Mouse (Mus musculus) sigmoid colon, adult 10 weeks (tissue): ENCODE measurements around the gene Cphx2. TPM values are rescaled to one million over a fixed set of nuclear protein-coding genes. Genes with fewer than 3 reads are reported as not detected.

Experiments
- polyA plus RNA-seq: library from polyadenylated mRNA; stranded (reverse); fragments of 350-450 nt; fragmentation: Illumina TruSeq; extraction: RNeasy Lipid Tissue Mini Kit (QIAGEN cat#74804); gene quantifications from one replicate; pipeline ENCODE4 v1.2.3, GENCODE M21; 2014; ENCODE audit warnings: low read depth, low replicate concordance

Cphx2 gene
- polyA plus RNA-seq = not detected

DNA sequence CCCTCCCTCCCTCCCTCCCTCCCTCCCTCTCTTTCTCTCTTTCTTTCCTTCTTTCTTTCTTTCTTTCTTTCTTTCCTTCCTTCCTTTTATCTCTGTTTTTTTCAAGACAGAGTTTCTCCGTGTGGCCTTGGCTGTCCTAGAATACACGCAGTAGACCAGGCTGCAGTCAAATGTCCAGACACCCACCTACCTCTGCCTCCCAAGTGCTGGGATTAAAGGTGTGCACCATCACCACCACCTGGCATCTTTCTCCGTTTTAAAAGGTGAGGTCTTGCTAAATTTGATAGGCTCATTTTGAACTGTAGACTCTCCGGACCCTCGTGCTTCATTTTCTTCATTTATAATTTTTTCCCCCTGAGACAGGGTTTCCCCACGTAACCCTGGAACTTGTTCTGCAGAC lies at the start of gene Cphx2:
Gene Cphx2 (plus strand): TSS at position 301 of the 400 bp plus-strand sequence.

DNA sequence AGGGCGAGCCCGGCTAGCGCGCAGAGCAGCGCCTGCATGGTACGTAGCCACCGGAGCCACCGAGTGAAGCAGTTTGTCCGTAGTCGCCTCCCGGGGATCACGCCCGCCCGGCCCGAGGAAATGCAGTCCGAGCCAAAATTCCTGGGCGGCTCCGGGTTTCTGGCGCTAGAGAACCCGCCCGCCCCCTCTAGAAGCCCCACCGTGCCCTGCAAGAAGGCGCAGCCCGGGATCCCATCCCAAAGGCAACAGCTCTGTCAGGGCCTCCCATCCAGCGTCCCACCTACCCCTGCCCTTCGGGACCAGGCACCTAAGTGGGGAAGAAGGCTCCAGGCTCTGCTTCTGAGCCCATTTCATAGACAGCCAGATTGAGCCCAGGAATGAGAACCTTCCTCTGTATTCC lies 38.7 kb upstream of the Cphx2 start, which contains the start of gene Gm9780:
Gene Gm9780 (minus strand): TSS at position 101 of the 400 bp plus-strand sequence.

GRCm38 (mm10) chr14:26067325-26067633 lies 14.0 kb upstream of the Cphx2 start, which contains the start of gene Tmem254c:
TSS of gene Tmem254c (minus strand) at chr14:26067355.

GRCm38 (mm10) chr14:26081997-26082396 lies 681 bp downstream of the Cphx2 start, which contains the start of gene Cphx3:
TSS of gene Cphx3 (plus strand) at chr14:26082297.

GRCm38 (mm10) chr14:26118150-26118549 lies 36.8 kb downstream of the Cphx2 start, which contains the start of gene Duxbl2:
TSS of gene Duxbl2 (plus strand) at chr14:26118349.

Other genes starting within 250 kb of the Cphx2 start
- 61.8 TPM for gene Anxa11, start 239.4 kb upstream of the Cphx2 start, polyA plus RNA-seq
- not detected for gene Plac9a, start 178.4 kb upstream of the Cphx2 start, polyA plus RNA-seq
- 42.2 TPM for gene Tmem254a, start 153.8 kb upstream of the Cphx2 start, polyA plus RNA-seq
- gene Cphx1, start 143.2 kb upstream of the Cphx2 start, polyA plus RNA-seq = 2.6 TPM
- gene Duxbl1, start 102.9 kb upstream of the Cphx2 start, polyA plus RNA-seq = not detected
- gene Gm9780, start 38.8 kb upstream of the Cphx2 start, polyA plus RNA-seq = 5.1 TPM
- 2.8 TPM for gene Tmem254c, start 14.2 kb upstream of the Cphx2 start, polyA plus RNA-seq
- 4.8 TPM for gene Cphx3, start 781 bp downstream of the Cphx2 start, polyA plus RNA-seq
- gene Duxbl2, start 36.8 kb downstream of the Cphx2 start, polyA plus RNA-seq = 5.3 TPM
- not detected for gene Plac9b, start 101.0 kb downstream of the Cphx2 start, polyA plus RNA-seq
- 136 TPM for gene Tmem254b, start 125.5 kb downstream of the Cphx2 start, polyA plus RNA-seq
- 1.9 TPM for gene Duxbl3, start 176.4 kb downstream of the Cphx2 start, polyA plus RNA-seq